Mouse (Mus musculus): Measurements from ENCODE around the gene Cdkn2c. TPM values are rescaled to one million over a fixed set of nuclear protein-coding genes. Genes with fewer than 3 reads are reported as not detected.
"Not testable (repeated sequence)": the region's sequence is repeated elsewhere in the genome, so short reads cannot be mapped to it uniquely, and the experiment has no call there.

Gene Cdkn2c
- 8.7 and 13.1 TPM in 2 replicates for polyA plus RNA-seq (2012; rRNA removed)

DNA sequence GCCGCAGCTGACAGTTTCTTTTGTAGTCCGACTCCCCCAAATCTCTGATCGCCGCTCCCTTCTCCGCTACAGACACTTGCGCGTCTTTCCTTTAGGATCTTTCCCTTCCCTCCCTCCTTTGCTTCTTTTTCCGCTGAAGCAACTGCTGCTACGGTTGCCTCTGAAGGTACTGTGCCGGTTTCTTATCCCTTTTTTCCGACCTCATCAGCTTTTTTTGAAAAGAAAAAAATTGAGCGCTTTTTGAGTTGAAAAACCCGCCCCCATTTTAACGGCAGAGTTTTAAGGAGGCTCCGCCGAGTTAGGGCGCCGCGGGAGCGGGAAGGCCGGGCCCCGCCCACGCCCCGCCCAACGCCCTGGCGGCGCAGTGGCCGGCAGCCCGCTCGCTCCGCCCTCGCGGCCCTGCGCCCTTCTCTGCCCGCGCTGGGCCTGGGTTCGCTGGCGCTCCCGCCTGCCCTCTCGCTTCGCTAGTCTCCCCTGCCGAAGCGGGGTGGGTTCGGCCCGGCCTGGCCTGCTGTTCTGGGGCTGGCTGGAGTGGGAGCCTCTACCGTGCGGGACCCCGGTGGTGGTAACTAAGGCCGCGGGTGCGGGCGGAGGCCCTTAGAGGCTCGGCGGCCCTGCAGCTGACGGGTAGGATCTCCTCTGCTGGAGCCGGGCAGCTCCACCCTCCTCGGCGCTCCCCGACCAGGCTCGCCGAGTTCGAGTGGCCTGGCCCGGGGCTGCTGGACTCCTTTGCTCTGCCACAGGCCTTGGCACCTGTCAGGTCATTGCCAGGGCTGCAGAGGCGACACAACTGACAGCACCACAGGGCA lies at the start of gene Cdkn2c:
Cdkn2c (minus strand) TSS at position 729 of the 809 bp plus-strand sequence.
- under 1% methylated on average over 64 of the region's 64 CpGs for WGBS
- DNase-seq: peak; percentile 94
- H3K4me3 ChIP-seq (replicated peaks; ENCODE audit: extremely low read depth, low read depth, low read length): peak within 1 kb of the TSS; percentile 89
- TF ChIP-seq CTCF (IDR thresholded peaks at IDR 0.05; ENCODE audit: insufficient read depth, low read length) (no peak), POLR2A (IDR thresholded peaks at IDR 0.05; ENCODE audit: borderline replicate concordance, extremely low read depth, low read depth, low read length) (peak; percentile 91)
- H3K4me1 ChIP-seq (ENCODE audit: control insufficient read depth, insufficient read depth, low read length): peaks cover 3% of the 10 kb centered on the region

DNA sequence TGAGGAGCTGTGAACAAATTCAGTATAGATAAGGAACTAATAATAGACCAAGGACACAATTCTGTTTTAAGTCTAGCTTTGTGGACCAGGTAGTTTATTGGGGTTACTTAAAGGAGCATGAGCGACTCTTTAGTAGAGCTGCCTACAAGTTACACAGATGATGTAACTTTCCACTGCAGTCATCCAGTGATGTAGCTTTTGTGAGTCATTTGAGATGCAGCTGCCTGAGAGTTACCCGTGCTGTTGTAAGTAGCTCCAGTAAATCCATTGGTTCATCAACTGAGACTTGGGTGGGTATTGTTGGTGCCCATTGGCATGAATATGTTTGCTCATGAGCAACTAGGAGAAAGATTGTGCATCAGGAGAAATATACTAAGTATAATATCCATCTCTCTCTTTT lies 38.4 kb upstream of the Cdkn2c start:
- H3K4me3 ChIP-seq (replicated peaks; ENCODE audit: extremely low read depth, low read depth, low read length): no peak overlapping the region
- WGBS: 82% methylated on average over 2 of the region's 2 CpGs
- no peaks in the 10 kb centered on the region; the same call in 1 of the 2 replicates for H3K4me1 ChIP-seq (ENCODE audit: control insufficient read depth, insufficient read depth, low read length)
- no peak for DNase-seq
- TF ChIP-seq CTCF (IDR thresholded peaks at IDR 0.05; ENCODE audit: insufficient read depth, low read length) (no peak), POLR2A (IDR thresholded peaks at IDR 0.05; ENCODE audit: borderline replicate concordance, extremely low read depth, low read depth, low read length) (no peak)

DNA sequence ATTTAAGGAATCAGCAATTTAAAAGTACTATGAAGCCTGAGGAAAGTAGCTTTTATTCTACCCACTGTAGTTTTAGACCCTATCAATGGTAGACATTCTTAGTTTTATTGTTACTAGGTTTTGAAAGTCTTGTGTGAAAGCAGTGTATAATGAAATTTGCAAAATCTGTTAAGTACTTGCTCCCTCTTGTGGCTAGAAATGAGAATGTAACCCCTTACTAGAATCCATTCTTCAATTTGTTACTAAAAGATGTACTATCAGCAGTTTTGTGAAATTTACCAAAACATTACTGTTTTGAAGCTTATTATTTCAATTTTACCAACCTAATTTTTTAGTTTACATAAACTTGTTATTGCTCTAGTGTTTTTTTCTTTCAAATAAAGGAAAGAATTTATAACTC lies 36.6 kb upstream of the Cdkn2c start:
- no peak for TF ChIP-seq POLR2A (IDR thresholded peaks at IDR 0.05; ENCODE audit: borderline replicate concordance, extremely low read depth, low read depth, low read length)
- TF ChIP-seq CTCF (IDR thresholded peaks at IDR 0.05; ENCODE audit: insufficient read depth, low read length): peak; percentile 20; the same call in 1 of the 2 replicates
- H3K4me1 ChIP-seq (ENCODE audit: control insufficient read depth, insufficient read depth, low read length): no peaks in the 10 kb centered on the region; the same call in 1 of the 2 replicates
- H3K4me3 ChIP-seq (replicated peaks; ENCODE audit: extremely low read depth, low read depth, low read length): no peak overlapping the region
- no peak for DNase-seq

DNA sequence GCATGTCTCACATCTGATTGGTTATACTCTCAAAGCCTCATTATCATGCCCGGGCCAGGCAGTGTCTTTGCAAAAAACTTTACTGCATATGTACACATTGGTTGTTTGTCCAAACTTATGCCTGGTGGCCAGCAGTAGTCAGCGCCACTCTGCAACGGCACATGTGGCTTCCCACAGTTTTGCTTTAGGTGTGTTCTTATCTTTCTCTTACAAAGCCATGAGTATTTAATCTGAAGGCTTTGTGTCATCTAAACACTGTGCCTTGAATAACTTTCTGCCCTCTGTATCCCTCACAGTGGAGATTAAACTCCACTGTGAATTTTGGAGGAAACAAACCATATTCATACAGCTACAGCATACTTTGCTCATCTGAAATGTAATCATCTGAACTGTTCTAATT lies 33.7 kb upstream of the Cdkn2c start:
- DNase-seq; H3K4me1 ChIP-seq (ENCODE audit: control insufficient read depth, insufficient read depth, low read length): not testable (repeated sequence)
- WGBS: 79% methylated on average over 3 of the region's 3 CpGs

DNA sequence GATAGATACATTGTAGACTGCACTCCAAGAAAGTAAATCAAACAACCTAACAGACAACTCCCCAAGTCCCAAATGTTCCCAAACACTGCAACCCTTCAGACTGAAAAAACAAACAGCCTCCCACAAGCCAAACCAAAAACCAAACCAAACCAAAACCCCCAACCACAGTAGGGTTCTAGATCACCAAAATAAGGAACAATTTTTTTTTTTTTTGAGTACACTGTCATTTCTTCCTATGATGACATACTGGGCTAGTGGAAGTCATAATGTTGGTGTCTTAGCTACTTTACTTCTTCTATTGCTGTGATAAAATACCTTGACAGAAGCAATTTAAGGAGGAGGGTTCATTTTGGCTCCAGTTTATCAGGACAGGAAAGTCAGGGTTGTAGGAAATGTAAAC lies 25.7 kb upstream of the Cdkn2c start:
- Histone ChIP-seq H3K4me1 (ENCODE audit: control insufficient read depth, insufficient read depth, low read length) (peaks cover 7% of the 10 kb centered on the region), H3K4me3 (replicated peaks; ENCODE audit: extremely low read depth, low read depth, low read length) (no peak overlapping the region)
- no peak for DNase-seq
- TF ChIP-seq POLR2A (IDR thresholded peaks at IDR 0.05; ENCODE audit: borderline replicate concordance, extremely low read depth, low read depth, low read length): no peak
- no peak for TF ChIP-seq CTCF (IDR thresholded peaks at IDR 0.05; ENCODE audit: insufficient read depth, low read length)

More for the DNA sequence above, 33.7 kb upstream of the Cdkn2c start:
- H3K4me3 ChIP-seq (replicated peaks; ENCODE audit: extremely low read depth, low read depth, low read length): not testable (repeated sequence)

DNA sequence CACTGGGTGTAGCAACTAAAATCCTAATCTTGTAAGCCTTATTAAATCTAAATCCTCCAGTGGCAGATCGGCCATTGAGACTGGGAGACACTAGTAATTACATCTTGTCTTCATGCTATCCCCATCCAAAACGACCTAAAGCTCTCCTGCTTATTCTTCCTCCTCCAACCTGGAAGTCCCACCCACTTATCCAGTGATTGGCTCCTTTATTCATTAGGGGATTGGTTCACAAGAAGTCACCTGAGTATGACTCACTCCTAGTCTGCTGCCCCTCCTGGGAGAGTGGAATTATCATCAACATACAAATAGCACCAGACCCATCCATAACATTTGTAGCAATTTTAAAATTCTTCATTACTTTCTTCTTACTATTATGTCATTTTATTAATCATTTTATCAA lies 16.6 kb upstream of the Cdkn2c start:
- no peak overlapping the region for H3K4me3 ChIP-seq (replicated peaks; ENCODE audit: extremely low read depth, low read depth, low read length)
- peaks cover 7% of the 10 kb centered on the region for H3K4me1 ChIP-seq (ENCODE audit: control insufficient read depth, insufficient read depth, low read length)
- DNase-seq: no peak
- 74% methylated on average over 2 of the region's 2 CpGs for WGBS
- TF ChIP-seq POLR2A (IDR thresholded peaks at IDR 0.05; ENCODE audit: borderline replicate concordance, extremely low read depth, low read depth, low read length): no peak
- TF ChIP-seq CTCF (IDR thresholded peaks at IDR 0.05; ENCODE audit: insufficient read depth, low read length): no peak

DNA sequence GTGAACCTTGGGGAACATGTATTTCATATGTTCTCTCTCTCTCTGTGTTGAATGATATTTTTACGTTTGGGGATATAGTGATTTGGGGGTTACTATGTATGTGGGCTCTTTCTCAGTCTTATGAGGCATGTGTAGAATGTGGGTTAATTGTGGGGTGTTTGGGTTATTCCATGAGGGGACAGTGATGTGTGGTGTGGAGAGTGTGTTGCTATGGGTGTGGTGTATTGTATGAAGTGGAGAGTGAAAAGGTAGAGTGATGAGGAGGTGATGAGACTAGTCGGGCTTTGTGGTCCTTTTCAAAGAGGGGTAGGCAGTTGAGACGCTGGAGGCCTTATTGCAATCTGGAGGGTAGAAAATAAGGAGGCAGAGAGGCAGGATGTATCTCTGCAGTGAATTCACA lies 10.2 kb upstream of the Cdkn2c start:
- TF ChIP-seq CTCF (IDR thresholded peaks at IDR 0.05; ENCODE audit: insufficient read depth, low read length) (no peak), POLR2A (IDR thresholded peaks at IDR 0.05; ENCODE audit: borderline replicate concordance, extremely low read depth, low read depth, low read length) (no peak)
- WGBS: 3% methylated on average over 3 of the region's 3 CpGs
- Histone ChIP-seq H3K4me3 (replicated peaks; ENCODE audit: extremely low read depth, low read depth, low read length) (peak overlapping the region; percentile 97), H3K4me1 (ENCODE audit: control insufficient read depth, insufficient read depth, low read length) (peaks cover 4% of the 10 kb centered on the region; the same call in 1 of the 2 replicates)
- no peak for DNase-seq

DNA sequence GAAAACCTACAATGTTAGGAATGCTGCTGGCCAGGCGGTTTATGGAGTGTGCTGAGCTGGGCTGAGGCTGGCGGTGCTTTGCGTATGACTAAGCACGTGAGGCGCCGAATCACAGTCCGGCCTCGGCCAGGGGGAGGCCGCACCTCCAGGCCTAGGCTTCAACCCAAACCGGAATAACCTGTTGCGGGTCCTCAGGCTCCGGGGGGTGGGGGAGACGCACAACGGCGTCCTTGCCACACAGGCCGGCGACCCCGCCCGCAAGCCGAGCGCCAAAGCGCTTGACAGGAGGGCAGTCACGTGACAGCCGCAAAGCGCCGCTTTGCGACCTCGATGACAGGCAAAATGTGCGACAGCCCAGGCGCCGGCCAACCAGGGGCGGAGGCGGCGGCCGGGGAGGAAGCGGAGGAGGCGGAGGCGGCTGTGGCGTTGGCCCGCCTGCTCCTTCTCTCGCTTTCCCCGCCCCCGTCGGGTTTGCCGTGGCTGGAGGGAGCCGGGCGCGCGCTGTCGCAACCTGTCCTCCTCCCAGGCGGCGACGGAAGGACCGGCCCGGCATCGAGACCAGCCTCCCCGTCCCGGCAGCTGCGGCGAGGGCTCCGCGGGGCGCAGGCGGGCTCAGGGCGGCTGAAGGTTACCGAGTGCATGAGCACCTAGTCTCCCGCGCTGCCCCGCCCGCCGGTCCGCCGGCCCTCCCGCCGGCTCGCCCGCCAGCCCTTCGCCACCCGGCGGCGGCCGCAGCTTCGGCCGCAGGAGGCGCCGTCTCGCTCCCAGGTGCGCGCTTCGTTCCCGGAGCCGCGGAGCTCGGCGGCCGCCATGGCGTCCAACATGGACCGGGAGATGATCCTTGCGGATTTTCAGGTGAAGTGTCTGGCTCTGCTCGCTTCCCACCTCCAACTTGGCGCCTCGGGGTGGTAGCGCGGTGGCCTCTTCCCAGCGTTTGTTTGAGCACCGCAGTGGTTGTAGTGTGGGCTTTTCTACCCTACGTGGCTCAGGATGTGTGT lies 9.5 kb upstream of the Cdkn2c start, which contains the start of gene Faf1:
Faf1 (plus strand) TSS at position 371 of the 998 bp plus-strand sequence.
- H3K4me3 ChIP-seq (replicated peaks; ENCODE audit: extremely low read depth, low read depth, low read length): peak within 1 kb of the TSS; percentile 97
- peaks cover 4% of the 10 kb centered on the region; the same call in 1 of the 2 replicates for H3K4me1 ChIP-seq (ENCODE audit: control insufficient read depth, insufficient read depth, low read length)
- under 1% methylated on average over 101 of the region's 107 CpGs for WGBS
- peak; percentile 80 for TF ChIP-seq POLR2A (IDR thresholded peaks at IDR 0.05; ENCODE audit: borderline replicate concordance, extremely low read depth, low read depth, low read length)
- TF ChIP-seq CTCF (IDR thresholded peaks at IDR 0.05; ENCODE audit: insufficient read depth, low read length): no peak
- peak; percentile 99 for DNase-seq

DNA sequence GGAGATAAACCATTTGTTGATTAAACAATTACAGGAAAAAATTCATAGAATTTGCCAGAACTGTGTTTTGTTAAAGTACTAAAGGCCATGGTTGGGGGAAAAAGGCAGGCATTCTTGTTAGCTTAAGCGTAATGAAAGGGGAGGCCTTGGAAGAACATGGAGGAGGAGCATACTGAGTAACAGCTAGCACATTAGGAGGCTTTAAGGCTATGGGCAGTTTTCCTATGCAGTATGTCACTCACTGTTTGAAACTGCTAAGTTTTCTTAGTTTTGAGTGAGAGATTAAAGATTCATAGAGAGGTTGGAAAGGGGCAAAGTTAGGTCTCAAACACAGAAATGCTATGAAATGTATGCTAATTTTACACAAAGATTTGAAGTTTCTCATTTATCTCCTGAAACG lies 7.1 kb upstream of the Cdkn2c start:
- no peak for TF ChIP-seq POLR2A (IDR thresholded peaks at IDR 0.05; ENCODE audit: borderline replicate concordance, extremely low read depth, low read depth, low read length)
- no peak for TF ChIP-seq CTCF (IDR thresholded peaks at IDR 0.05; ENCODE audit: insufficient read depth, low read length)
- no peak for DNase-seq
- H3K4me3 ChIP-seq (replicated peaks; ENCODE audit: extremely low read depth, low read depth, low read length): no peak overlapping the region
- 80% methylated on average over 2 of the region's 2 CpGs for WGBS
- H3K4me1 ChIP-seq (ENCODE audit: control insufficient read depth, insufficient read depth, low read length): peaks cover 4% of the 10 kb centered on the region; the same call in 1 of the 2 replicates
